Mouse (Mus musculus) B cell, adult 2 months (primary cell): Measurements from ENCODE around the gene Osgep.
"Not testable (repeated sequence)": the region's sequence is repeated elsewhere in the genome, so short reads cannot be mapped to it uniquely, and the experiment has no call there.

Experiments used
- DNase-seq, 2 experiments: peaks; one replicate each; pipeline ENCODE4 v3.0.0; 2022

Osgep gene

GRCm38 (mm10) chr14:50875591-50876230 lies 49.0 kb downstream of the Osgep start:
- DNase-seq: no peak

GRCm38 (mm10) chr14:50875175-50875574 lies 49.5 kb downstream of the Osgep start:
- DNase-seq: no peak

- DNase-seq: peak in 1 of 2 experiments; percentile 7
These were observed 53.4 kb downstream of the Osgep start for GRCm38 (mm10) chr14:50871284-50871683.

GRCm38 (mm10) chr14:50870805-50871143 lies 53.9 kb downstream of the Osgep start:
- no peak for DNase-seq

GRCm38 (mm10) chr14:50869889-50870804 lies 54.5 kb downstream of the Osgep start, which contains the start of gene Tep1:
Tep1 (minus strand) TSS chr14:50870560.
- DNase-seq: peak; percentile 85 to 89

- DNase-seq: no peak
These were observed 56.0 kb downstream of the Osgep start for GRCm38 (mm10) chr14:50868656-50869055.

- DNase-seq: no peak
These were observed 56.5 kb downstream of the Osgep start for GRCm38 (mm10) chr14:50868211-50868610.

- no peak for DNase-seq
These were observed 57.7 kb downstream of the Osgep start for GRCm38 (mm10) chr14:50866966-50867365.

- not testable (repeated sequence) for DNase-seq
These were observed 59.7 kb downstream of the Osgep start for GRCm38 (mm10) chr14:50865005-50865404.

GRCm38 (mm10) chr14:50862641-50863040 lies 62.1 kb downstream of the Osgep start:
- no peak for DNase-seq
